Mouse (Mus musculus) spleen, adult 2 months (tissue): Measurements from ENCODE around the gene Actl6b.

Source experiments
- CTCF ChIP-seq: fragments of 200-500 bp; IDR thresholded peaks from 2 replicates; pipeline ENCODE4 v1.5.1; 2011; ENCODE audit warnings: mild to moderate bottlenecking, inconsistent platforms; ENCODE audit not compliant: insufficient read depth, insufficient read length, insufficient replicate concordance; ENCODE audit errors: extremely low read depth
- POLR2A ChIP-seq: fragments of 200-500 bp; IDR thresholded peaks from 2 replicates; pipeline ENCODE4 v1.6.1; 2011; ENCODE audit warnings: low read depth, low read length, inconsistent platforms

DNA sequence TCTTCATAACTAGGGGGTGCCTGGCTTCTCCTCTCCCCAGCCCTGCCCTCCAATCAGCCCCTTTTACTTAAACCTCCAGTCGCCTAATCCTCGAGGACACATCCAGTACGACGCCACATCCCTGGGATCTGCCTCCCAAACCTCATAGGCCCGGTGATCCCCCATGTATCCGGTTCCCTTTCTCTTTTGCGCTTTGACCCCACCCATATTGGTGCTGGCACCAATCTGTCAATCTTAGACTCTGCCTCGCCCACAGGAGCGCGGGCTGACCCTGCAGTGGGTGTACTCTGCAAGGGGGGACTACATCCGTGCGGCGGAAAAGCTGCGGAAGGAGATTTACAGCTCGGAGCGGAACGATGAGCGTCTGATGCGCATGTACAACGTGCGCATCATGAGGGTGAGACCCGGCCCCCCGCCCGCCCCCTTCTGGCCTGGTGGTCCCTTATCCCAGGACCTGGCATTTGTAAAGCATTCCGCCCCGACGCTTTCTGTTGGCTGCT, 30.4 kb downstream of the Actl6b start:
- TF ChIP-seq POLR2A (no peak), CTCF (no peak)
